Mouse (Mus musculus) retina, adult 2 months (tissue): Measurements from ENCODE around the gene Nr1d1.

Experiments
- DNase-seq: peaks from one replicate; pipeline ENCODE4 v3.0.0-alpha.2; 2012; ENCODE audit warnings: low read depth, low spot score

The Nr1d1 gene

GRCm38 (mm10) chr11:98770096-98770975 is 4.8 kb downstream of the Nr1d1 start:
- DNase-seq, result no peak

DNA sequence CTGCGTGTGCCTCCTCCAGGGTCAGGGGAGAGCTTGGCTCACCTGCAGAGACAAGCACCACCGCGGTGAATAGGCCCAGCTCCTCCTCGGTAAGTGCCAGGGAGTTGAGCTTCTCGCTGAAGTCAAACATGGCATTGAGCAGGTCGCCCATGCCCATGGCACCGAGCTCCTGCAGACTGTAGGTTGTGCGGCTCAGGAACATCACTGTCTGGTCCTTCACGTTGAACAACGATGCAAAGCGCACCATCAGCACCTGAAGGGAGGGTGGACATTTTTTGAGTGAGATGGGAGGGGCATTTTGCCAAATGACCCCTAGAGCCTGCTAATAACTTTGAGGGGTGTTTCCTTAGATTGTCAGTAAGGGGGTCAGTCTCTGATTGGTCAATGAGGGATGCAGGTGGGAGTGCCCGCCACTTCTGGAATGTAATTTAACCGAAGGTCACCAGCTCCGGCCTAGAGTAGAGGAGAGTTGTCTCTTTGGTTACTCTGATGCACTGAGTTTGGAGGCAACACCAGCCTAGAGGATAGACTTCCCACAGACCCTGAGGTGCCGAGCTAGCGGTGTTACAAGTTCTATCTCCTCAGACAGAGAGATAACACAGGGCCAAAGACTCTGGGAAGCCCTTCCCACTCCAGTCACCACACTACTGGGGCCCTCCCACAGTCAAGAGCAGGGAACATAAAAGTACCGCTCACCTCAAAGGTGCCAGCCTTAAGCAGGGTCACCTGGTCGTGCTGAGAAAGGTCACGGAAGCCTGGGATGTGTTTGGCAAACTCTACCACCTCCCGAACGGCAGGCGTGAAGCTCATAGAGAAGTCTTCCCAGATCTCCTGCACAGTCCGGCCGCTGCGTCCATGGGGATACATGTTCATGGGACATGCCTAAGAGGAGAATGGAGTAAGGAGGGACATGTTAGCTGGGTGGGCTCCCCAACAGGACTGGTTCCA is 5.9 kb downstream of the Nr1d1 start:
- DNase-seq, result no peak

GRCm38 (mm10) chr11:98768127-98769006 is 6.8 kb downstream of the Nr1d1 start:
- DNase-seq, result no peak

DNA sequence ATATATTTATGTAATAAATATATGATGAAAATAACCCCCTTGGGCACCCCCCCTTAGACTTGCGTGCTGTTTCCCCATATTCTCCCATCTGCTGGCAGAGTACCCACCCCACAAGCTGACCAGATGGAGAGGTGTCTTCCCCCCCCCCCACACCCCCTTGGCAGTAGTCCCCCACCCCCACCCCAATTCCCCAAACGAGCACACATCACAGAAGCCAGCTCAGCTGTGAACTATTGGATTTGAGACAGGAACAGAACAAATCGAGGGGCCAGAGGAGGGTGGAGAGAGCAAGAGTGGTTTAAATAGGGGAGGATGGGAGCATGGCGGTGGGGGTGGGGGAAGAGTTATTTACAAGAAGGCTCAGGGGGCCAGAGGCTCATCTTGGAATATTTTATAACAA is 7.4 kb downstream of the Nr1d1 start:
- DNase-seq, result no peak

DNA sequence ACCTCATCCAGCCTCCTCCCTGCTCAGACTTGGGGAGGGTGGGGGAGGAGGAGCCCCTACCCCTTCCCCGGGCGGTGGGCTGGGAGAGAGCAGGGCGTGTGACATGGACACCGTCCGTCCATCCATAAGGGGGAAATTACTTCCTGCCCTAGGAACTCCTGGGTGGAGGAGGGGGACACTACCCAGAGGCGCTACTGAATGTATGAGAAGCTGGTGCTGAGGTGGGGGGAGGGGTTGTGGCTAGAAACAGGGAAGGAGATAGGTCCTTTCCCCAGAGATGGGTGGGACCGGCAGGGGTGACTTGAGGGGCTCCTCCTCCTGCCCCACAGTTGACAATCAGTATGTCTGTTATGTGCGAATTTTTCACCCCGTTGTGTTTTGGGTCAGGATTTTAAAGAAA is 7.9 kb downstream of the Nr1d1 start:
- DNase-seq, result no peak

DNA sequence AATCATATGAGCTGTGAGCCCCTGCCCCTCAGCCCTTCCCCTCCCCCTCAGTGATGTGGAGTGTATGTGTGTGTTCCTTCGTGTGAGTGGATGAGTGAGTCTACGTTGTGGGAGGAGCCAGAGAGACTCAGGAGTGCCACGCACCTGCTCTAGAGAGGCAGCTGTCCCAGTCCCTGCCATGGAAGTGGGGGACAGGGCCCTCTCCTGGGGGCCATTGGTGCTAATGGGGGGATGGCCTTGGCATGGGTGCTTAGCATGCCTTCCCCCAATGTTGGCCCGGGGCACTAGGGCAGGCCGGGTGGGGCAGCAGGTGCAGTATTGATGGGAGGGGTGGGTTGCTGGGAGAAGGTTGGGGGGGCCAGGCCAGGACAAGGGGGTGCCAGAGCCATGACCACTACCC is 8.3 kb downstream of the Nr1d1 start:
- DNase-seq, result no peak

GRCm38 (mm10) chr11:98766346-98766745 is 8.8 kb downstream of the Nr1d1 start:
- DNase-seq, result no peak

GRCm38 (mm10) chr11:98765421-98766309 is 9.5 kb downstream of the Nr1d1 start:
- DNase-seq, result no peak

- DNase-seq, result no peak
Measured at GRCm38 (mm10) chr11:98764746-98765145, 10.4 kb downstream of the Nr1d1 start.

DNA sequence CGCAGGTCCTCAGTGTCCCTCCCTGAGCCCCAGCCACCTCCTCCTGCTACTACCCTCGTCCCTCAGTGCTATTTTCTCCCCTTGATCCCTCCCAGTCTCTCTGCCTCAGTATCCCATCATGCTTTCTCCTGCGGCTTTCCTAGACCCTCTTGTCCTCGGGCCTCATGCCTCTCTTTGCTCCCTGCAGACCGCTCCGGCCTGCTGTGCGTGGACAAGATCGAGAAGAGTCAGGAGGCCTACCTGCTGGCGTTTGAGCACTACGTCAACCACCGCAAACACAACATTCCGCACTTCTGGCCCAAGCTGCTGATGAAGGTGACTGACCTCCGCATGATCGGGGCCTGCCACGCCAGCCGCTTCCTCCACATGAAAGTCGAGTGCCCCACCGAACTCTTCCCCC is 11.0 kb downstream of the Nr1d1 start:
- DNase-seq, result no peak

- no peak for DNase-seq
Measured at GRCm38 (mm10) chr11:98763502-98763861, 11.7 kb downstream of the Nr1d1 start.

- no peak for DNase-seq
Measured at GRCm38 (mm10) chr11:98762756-98763501, 12.2 kb downstream of the Nr1d1 start.

DNA sequence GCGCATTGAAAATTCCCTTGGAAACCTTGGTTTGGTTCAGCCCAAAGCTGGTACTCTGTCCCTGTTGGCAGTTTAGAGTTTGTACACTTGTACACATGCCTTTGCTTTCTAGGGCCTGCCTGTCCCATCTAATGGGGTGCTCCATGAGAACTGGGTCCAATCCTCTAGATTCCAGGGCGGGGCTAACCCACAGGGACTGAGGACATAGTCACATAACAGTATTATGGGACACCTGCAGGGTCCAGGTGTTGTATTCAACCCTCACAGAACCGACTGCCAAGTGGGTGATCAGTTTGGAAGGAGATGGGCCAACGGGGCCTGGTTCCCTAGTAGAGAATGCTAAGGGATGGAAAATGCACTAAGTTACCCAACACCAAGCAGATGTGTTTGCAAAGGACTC is 13.2 kb downstream of the Nr1d1 start:
- no peak for DNase-seq

DNA sequence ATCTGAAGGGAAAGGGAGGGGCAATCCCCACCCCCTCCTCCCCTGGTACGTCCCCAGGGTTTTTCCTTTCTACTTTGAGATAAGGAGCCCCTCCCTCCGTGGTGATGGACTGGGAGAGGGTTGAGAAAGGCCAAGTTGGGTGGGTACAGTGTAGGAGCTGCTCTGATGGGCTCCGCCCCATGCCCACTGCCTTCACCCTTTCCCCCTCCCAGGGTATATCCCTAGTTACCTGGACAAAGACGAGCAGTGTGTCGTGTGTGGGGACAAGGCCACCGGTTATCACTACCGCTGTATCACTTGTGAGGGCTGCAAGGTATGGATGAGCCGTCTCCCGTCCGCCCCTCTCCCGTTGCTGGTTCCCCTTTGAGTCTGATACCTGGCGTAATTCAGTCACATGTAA is 18.4 kb downstream of the Nr1d1 start:
- DNase-seq, result no peak

DNA sequence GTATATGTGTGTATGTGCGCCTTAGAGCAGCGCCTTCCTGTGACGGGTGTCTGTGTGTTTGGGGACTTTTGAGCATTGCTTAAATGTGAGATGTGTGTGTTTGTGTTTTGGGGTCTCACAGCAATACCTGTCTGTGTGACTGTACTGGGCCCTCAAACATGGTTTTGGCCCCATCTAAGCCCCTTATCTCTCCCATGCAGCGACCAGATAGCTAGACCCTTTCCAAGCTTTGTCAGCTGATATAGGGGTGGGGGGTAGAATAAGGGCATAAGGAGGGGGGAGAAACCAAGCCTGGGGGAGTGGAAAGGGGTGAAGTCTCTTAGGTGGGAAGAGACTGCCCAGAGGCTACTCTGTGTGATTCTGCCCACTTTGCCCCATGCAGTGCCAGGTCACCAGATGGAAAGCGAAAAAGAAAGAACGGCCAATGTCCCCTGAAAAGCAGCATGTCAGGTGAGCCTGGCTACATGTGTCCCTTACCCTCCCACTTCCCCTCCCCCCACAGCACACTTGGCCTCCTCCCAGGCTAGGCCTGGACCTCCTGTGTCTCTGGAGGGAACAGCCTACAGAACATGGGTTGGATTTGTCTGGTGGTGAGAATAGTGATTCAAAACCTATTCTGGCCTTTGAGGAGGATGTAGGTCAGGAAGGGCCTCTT is 19.3 kb downstream of the Nr1d1 start:
- DNase-seq, result no peak

DNA sequence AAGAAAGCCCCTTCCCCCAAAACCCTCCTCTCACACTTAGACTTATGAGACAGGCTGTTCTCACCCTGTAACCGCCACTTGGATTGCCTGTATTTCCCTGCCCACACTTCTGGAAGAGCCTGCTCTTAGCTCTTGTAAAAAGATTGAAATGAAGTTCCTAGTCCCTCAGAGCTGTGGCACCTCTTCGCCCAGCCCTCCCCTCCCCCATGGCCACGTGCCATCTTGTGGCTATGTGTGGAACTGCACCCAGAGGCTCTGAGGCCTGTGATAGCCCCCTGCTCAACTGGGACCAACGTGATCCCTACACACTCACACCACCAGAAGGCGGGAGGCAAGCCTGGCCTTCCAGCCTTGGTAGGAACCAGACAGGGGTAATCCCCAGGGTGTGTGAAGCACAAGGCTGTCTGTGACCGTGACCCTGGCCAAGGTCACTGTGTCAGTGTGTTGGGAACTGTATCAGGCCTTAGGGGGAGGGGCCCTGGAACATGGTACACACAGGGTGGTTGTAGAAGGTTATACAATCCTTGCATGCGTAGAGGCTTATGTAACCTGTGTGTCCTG is 20.4 kb downstream of the Nr1d1 start:
- DNase-seq, result no peak

GRCm38 (mm10) chr11:98754151-98754620 is 20.9 kb downstream of the Nr1d1 start:
- DNase-seq, result no peak

DNA sequence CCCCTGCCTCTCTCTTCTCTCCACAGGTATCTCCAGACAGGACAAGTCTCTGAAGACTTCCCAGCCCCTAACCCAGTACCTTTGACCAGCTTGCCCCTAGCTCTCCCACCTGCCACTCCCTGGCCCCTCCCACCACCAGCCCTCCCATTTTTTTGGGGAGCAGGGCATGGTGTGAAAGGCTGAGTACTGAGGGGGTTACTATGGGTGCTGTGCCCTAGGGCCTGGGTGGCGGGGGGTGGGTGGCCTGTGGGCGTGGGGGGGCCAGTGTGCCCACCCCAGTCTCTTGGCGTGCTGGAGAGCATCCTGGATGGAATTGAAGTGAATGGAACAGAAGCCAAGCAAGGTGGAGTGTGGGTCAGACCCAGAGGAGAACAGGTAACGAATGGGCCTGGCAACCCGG is 21.9 kb downstream of the Nr1d1 start:
- DNase-seq, result no peak

DNA sequence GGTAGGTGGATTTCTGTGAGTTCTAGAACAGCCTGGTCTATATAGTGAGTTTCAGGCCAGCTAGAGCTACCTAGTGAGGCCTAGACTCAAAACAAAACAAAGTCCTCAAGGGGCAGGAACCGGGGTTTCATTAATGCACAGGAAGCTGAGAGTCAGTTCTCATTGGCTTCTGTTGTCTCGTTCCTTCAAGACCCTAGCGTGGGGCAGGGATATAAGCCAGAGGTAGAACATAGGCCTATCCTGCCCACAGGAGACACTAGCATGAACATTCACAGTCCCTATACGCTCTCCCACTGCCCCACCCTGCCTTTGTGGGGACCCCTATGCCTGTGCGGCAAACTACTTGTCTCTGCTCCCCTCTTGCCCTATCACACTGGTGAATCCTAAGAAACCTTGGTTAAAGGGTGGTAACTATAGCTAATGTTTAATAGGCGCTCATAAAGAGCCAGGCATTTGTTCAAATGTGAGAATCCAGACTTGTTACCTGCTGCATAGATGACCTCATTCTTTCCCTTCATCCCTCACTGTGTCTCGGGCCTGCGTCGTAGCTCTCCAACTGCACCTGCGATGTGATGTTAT is 22.5 kb downstream of the Nr1d1 start:
- DNase-seq, result no peak
